Mouse (Mus musculus) thymus, adult 2 months (tissue): ENCODE results near the gene Atad1. TPM values are rescaled to one million over a fixed set of nuclear protein-coding genes. Genes with fewer than 3 reads are reported as not detected.

Source experiments
- DNase-seq: peaks from one replicate; pipeline ENCODE4 v3.0.0; 2021
- H3K27ac ChIP-seq: fragments of 200-500 bp; 2 replicates; pipeline ENCODE4 v1.5.1; 2012; ENCODE audit warnings: low read length, control low read depth; ENCODE audit not compliant: control insufficient read depth, insufficient read depth
- H3K27me3 ChIP-seq: fragments of 200-500 bp; 2 replicates; pipeline ENCODE4 v1.6.1; 2012; ENCODE audit warnings: mild to moderate bottlenecking, low read length, moderate library complexity, mixed read lengths; ENCODE audit not compliant: control insufficient read depth, insufficient read depth
- H3K36me3 ChIP-seq: fragments of 200-500 bp; 2 replicates; pipeline ENCODE4 v1.6.1; 2012; ENCODE audit warnings: mild to moderate bottlenecking, low read length, moderate library complexity; ENCODE audit not compliant: control insufficient read depth, insufficient read depth
- H3K4me1 ChIP-seq: fragments of 200-500 bp; replicated peaks from 2 replicates; pipeline ENCODE4 v1.6.1; 2012; ENCODE audit warnings: low read length; ENCODE audit not compliant: control insufficient read depth, insufficient read depth
- H3K4me3 ChIP-seq: fragments of 200-500 bp; 2 replicates; pipeline ENCODE4 v1.5.1; 2012; ENCODE audit warnings: mild to moderate bottlenecking, low read length, control low read depth, moderate library complexity; ENCODE audit not compliant: control insufficient read depth, insufficient read depth
- CTCF ChIP-seq: fragments of 200-500 bp; IDR thresholded peaks from 2 replicates; pipeline ENCODE4 v1.5.1; 2012; ENCODE audit warnings: mild to moderate bottlenecking, control low read depth, low read length, moderate library complexity, borderline replicate concordance; ENCODE audit not compliant: control insufficient read depth, poor library complexity, insufficient read depth; ENCODE audit errors: extremely low read depth
- POLR2A ChIP-seq: fragments of 200-500 bp; IDR thresholded peaks from 2 replicates; pipeline ENCODE4 v1.6.1; 2012; ENCODE audit warnings: mild to moderate bottlenecking, low read length, control low read depth, moderate library complexity; ENCODE audit not compliant: control insufficient read depth, poor library complexity, insufficient read depth; ENCODE audit errors: extremely low read depth
- WGBS: fragments of 180-500 bp; shearing (Covaris S2); methylation state at CpG from one replicate; pipeline ENCODE4 v1.1.7; 2018; 5-methylcytosine and 5-hydroxymethylcytosine counted together
- polyA plus RNA-seq: library from polyadenylated mRNA; depleted of rRNA; stranded (reverse); fragments of >200 nt; gene quantifications from 2 replicates; pipeline ENCODE4 v1.2.3, GENCODE M21; 2012

The Atad1 gene
- polyA plus RNA-seq, 1 experiment: 17.7 TPM

DNA sequence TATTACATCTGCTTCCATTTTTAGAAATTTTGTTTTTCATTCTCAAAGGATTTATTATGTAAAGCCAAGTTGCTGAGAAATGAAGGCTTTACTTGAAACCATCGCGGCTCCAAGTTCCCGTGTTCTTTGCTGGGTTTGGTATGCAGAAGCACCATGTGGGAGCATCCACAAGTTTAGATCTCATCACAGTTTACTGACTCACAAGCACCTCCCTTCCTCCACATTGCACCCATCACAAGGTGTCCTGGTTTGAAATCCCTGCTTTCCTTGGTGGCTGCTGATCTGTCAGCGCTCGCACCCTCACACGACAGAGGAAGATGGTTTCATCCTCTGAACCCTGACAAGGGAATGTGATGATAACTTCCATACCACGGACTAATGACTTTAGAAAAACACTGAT, 98.1 kb downstream of the Atad1 start:
- H3K27ac ChIP-seq: no peak overlapping the region
- no peaks in the 10 kb centered on the region for H3K36me3 ChIP-seq
- no peaks in the 10 kb centered on the region for H3K4me1 ChIP-seq
- TF ChIP-seq POLR2A (no peak), CTCF (no peak)
- no peaks in the 10 kb centered on the region for H3K27me3 ChIP-seq
- WGBS: 97% methylated on average over 7 of the region's 7 CpGs
- no peak overlapping the region for H3K4me3 ChIP-seq
- DNase-seq: no peak

- H3K4me1 ChIP-seq: no peaks in the 10 kb centered on the region
- TF ChIP-seq CTCF (no peak), POLR2A (no peak)
- H3K4me3 ChIP-seq: no peak overlapping the region
- H3K36me3 ChIP-seq: no peaks in the 10 kb centered on the region
- WGBS: 83% methylated on average over 13 of the region's 13 CpGs
- no peak overlapping the region for H3K27ac ChIP-seq
- no peaks in the 10 kb centered on the region for H3K27me3 ChIP-seq
- no peak for DNase-seq
These were observed 101.2 kb downstream of the Atad1 start for GRCm38 (mm10) chr19:32638276-32638903.

DNA sequence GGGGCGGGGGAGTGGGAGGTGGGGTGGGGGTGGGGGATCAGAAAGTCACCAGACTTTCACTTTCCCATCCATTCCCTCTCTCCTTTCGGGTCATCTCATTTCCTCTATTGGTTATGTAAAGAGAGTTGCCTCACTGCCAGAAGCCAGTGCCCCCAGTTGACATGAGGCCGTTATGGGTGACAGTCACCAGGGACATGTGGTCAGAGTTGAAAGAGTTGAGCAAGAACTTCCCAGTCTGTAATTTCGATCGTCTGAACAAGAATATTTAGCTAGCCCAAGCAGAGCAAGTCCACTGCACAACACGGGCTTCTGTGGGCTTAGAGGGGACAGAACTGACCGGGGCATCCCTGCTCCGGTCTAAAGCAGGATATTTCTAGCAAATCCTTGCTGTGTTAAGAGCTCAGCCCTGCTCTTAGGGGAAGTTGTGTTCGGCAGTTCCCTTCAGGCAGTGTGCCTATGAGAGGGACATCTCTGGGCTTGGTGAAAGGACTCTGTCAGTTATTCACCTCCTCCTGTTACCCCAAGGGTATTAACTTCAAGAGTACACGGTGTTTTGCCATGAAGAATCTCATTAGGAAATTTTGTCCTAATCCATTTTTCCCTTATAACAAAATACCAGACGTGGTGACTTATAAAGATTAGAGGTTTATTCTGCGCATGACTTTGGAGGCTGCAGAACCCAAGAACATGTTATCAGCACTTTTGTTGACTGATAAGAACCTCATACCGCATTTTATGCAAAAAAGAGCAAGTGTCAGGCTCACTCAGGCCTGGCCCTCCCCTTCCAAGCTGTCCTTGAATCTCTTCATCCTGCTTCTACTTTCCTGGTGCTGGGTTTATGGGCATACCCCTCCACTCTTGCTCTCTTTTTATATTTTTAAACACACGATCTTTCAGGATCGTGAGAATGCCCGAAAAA, 102.0 kb downstream of the Atad1 start:
- Histone ChIP-seq H3K4me3 (no peak overlapping the region), H3K27me3 (no peaks in the 10 kb centered on the region), H3K4me1 (no peaks in the 10 kb centered on the region), H3K27ac (no peak overlapping the region), H3K36me3 (no peaks in the 10 kb centered on the region)
- no peak for DNase-seq
- 65% methylated on average over 16 of the region's 16 CpGs for WGBS
- TF ChIP-seq POLR2A (no peak), CTCF (no peak)

- Histone ChIP-seq H3K4me3 (no peak overlapping the region), H3K27ac (no peak overlapping the region), H3K27me3 (no peaks in the 10 kb centered on the region), H3K4me1 (no peaks in the 10 kb centered on the region), H3K36me3 (no peaks in the 10 kb centered on the region)
- DNase-seq: no peak
- 91% methylated on average over 8 of the region's 8 CpGs for WGBS
- TF ChIP-seq CTCF: no peak
- TF ChIP-seq POLR2A: no peak
These were observed 104.7 kb downstream of the Atad1 start for GRCm38 (mm10) chr19:32634916-32635315.

DNA sequence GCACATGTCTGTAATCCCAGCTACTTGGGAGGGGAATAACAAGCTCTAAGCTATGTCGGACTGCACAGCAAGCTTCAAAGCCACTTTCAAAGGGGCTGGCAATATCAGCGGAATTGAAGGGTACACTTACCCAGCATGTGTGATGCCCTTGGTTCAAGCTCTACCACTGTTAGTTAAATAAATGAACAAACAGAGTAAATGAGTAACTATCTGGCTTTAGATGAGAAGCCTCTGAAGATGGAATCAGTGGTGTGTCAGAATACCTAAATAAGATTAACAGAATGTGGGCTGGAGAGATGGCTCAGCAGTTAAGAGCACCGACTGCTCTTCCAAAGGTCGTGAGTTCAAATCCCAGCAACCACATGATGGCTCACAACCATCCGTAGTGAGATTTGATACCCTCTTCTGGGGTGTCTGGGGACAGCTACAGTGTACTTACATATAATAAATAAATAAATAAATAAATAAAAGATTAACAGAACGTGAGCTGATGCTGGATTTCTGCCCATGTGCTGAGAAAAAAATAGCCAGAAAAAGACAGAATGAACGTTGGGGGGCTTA, 110.9 kb downstream of the Atad1 start:
- no peaks in the 10 kb centered on the region for H3K36me3 ChIP-seq
- no peak for TF ChIP-seq CTCF
- no peak for TF ChIP-seq POLR2A
- no peak overlapping the region for H3K4me3 ChIP-seq
- H3K27ac ChIP-seq: no peak overlapping the region
- peaks cover 11% of the 10 kb centered on the region for H3K4me1 ChIP-seq
- no peaks in the 10 kb centered on the region for H3K27me3 ChIP-seq
- no peak for DNase-seq
- WGBS: 91% methylated on average over 7 of the region's 7 CpGs

DNA sequence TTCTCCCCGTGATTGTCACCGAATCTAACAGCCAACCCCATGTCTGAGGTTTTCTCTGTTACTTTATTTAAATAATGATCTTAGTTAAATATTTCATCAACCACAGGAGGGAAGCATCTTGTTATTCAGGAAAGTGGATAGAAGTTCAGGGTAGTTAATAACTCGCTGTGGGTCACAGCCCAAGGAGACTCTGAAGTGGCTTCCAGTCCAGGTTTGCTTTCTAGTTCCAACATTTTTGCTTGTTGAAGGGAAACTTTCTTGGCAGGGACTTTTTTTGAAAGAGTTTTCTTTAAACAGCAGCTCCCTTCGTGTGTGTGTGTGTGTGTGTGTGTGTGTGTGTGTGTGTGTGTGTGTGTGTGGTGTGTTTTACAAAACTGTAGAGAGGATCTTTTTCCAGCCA, 112.0 kb downstream of the Atad1 start:
- 78% methylated on average over 4 of the region's 4 CpGs for WGBS

More for the DNA sequence above, 112.0 kb downstream of the Atad1 start:
- no peak for DNase-seq
- H3K36me3 ChIP-seq: no peaks in the 10 kb centered on the region
- H3K27ac ChIP-seq: no peak overlapping the region
- peaks cover 11% of the 10 kb centered on the region for H3K4me1 ChIP-seq
- TF ChIP-seq CTCF: no peak
- TF ChIP-seq POLR2A: no peak
- H3K27me3 ChIP-seq: no peaks in the 10 kb centered on the region
- H3K4me3 ChIP-seq: no peak overlapping the region
